Mouse (Mus musculus) CH12.LX (cell line): ENCODE results near the gene Slc22a7. TPM values are rescaled to one million over a fixed set of nuclear protein-coding genes. Genes with fewer than 3 reads are reported as not detected.

Experiments
- DNase-seq: peaks from one replicate; pipeline ENCODE4 v3.0.0-alpha.2; 2013; ENCODE audit errors: extremely low read depth
- H3K27ac ChIP-seq: 2 replicates; pipeline ENCODE4 v1.5.1; 2012; ENCODE audit warnings: low read depth, mild to moderate bottlenecking, control low read depth, moderate library complexity; ENCODE audit not compliant: insufficient read depth
- H3K27me3 ChIP-seq: replicated peaks from 2 replicates; pipeline ENCODE3; 2012; ENCODE audit warnings: inconsistent platforms
- H3K36me3 ChIP-seq, 2 experiments: replicated peaks in 1 of 2; 2 replicates each; pipeline versions ENCODE3 to v1.6.1; 2012; ENCODE audit warnings: inconsistent platforms in 1 of 2, low read length in 1 of 2, mild to moderate bottlenecking in 1 of 2, mixed read lengths in 1 of 2, moderate library complexity in 1 of 2; ENCODE audit not compliant: control insufficient read depth in 1 of 2, insufficient read depth in 1 of 2
- H3K4me1 ChIP-seq, 2 experiments: 2 replicates each; pipeline ENCODE4 v1.6.1; 2012; ENCODE audit warnings: inconsistent platforms in 1 of 2, moderate library complexity in 1 of 2; ENCODE audit not compliant: insufficient read depth in 2 of 2, control insufficient read depth in 1 of 2
- H3K4me2 ChIP-seq: 2 replicates; pipeline ENCODE4 v1.6.1; 2012; ENCODE audit warnings: low read depth, mild to moderate bottlenecking, control low read depth; ENCODE audit not compliant: poor library complexity, insufficient read depth, severe bottlenecking
- H3K4me3 ChIP-seq, 3 experiments: fragments of 150-350 bp in 1 of 3; sonication (generic) in 1 of 3; replicated peaks in 1 of 3; 2 replicates each; pipeline versions ENCODE3 to v1.5.1; 2011 to 2012; ENCODE audit warnings: low read depth in 2 of 3, low read length in 2 of 3, mild to moderate bottlenecking in 2 of 3, moderate library complexity in 2 of 3, control low read depth in 1 of 3, improper control_type of control experiment in 1 of 3, inconsistent platforms in 1 of 3, mixed read lengths in 1 of 3; ENCODE audit not compliant: poor library complexity in 1 of 3
- H3K79me2 ChIP-seq: replicated peaks from 2 replicates; pipeline ENCODE4 v1.6.1; 2012; ENCODE audit warnings: mild to moderate bottlenecking, moderate library complexity; ENCODE audit not compliant: control insufficient read depth, poor library complexity, insufficient read depth, severe bottlenecking; ENCODE audit errors: extremely low read depth
- H3K9ac ChIP-seq: 2 replicates; pipeline ENCODE4 v1.6.1; 2012; ENCODE audit warnings: low read depth, mild to moderate bottlenecking, control low read depth, moderate library complexity; ENCODE audit not compliant: insufficient read depth
- H3K9me3 ChIP-seq: replicated peaks from 2 replicates; pipeline ENCODE3; 2012; ENCODE audit warnings: low read length, inconsistent platforms, mixed read lengths
- BHLHE40 ChIP-seq: IDR thresholded peaks from 2 replicates; pipeline ENCODE4 v1.6.1; 2011; ENCODE audit warnings: mild to moderate bottlenecking, low read depth, low read length, improper control_type of control experiment
- CHD1 ChIP-seq: IDR thresholded peaks from 2 replicates; pipeline ENCODE4 v1.6.1; 2012; ENCODE audit warnings: low read depth, low read length, improper control_type of control experiment, inconsistent platforms
- CTCF ChIP-seq, 2 experiments: IDR thresholded peaks in 1 of 2; conservative IDR thresholded peaks in 1 of 2; 2 replicates each; pipeline ENCODE4 v1.5.1; 2011 to 2012; ENCODE audit warnings: low read depth in 2 of 2, low read length in 2 of 2, improper control_type of control experiment in 1 of 2, inconsistent platforms in 1 of 2, mild to moderate bottlenecking in 1 of 2, moderate library complexity in 1 of 2
- E2F4 ChIP-seq: IDR thresholded peaks from 2 replicates; pipeline ENCODE4 v1.6.1; 2011; ENCODE audit warnings: low read depth, low read length, improper control_type of control experiment; ENCODE audit not compliant: insufficient replicate concordance
- EP300 ChIP-seq: IDR thresholded peaks from 2 replicates; pipeline ENCODE4 v1.6.1; 2011; ENCODE audit warnings: low read length, improper control_type of control experiment
- GABPA ChIP-seq: IDR thresholded peaks from 2 replicates; pipeline ENCODE4 v1.6.1; 2012; ENCODE audit warnings: low read depth, low read length, improper control_type of control experiment, inconsistent platforms; ENCODE audit not compliant: insufficient replicate concordance
- JUN ChIP-seq: IDR thresholded peaks from 2 replicates; pipeline ENCODE4 v1.6.1; 2011; ENCODE audit warnings: low read depth, mild to moderate bottlenecking, low read length, improper control_type of control experiment, moderate library complexity; ENCODE audit not compliant: insufficient read depth
- JUND ChIP-seq: conservative IDR thresholded peaks from 2 replicates; pipeline ENCODE4 v1.6.1; 2011; ENCODE audit warnings: low read depth, low read length, improper control_type of control experiment
- MAFK ChIP-seq: IDR thresholded peaks from 2 replicates; pipeline ENCODE4 v1.6.1; 2011; ENCODE audit warnings: low read length, improper control_type of control experiment; ENCODE audit not compliant: insufficient replicate concordance
- MAZ ChIP-seq: IDR thresholded peaks from 2 replicates; pipeline ENCODE4 v1.6.1; 2012; ENCODE audit warnings: low read depth, mild to moderate bottlenecking, inconsistent platforms, low read length, improper control_type of control experiment, moderate library complexity
- MYC ChIP-seq: IDR thresholded peaks from 2 replicates; pipeline ENCODE4 v1.6.1; 2011; ENCODE audit warnings: low read depth, mild to moderate bottlenecking, improper control_type of control experiment, low read length
- NELFE ChIP-seq: IDR thresholded peaks from 2 replicates; pipeline ENCODE4 v1.6.1; 2011; ENCODE audit warnings: low read depth, low read length, improper control_type of control experiment
- POLR2A ChIP-seq: IDR thresholded peaks from 2 replicates; pipeline ENCODE4 v1.6.1; 2011; ENCODE audit warnings: low read depth, mild to moderate bottlenecking, improper control_type of control experiment, low read length
- POLR2AphosphoS2 ChIP-seq: IDR thresholded peaks from 2 replicates; pipeline ENCODE4 v1.6.1; 2011; ENCODE audit warnings: low read depth, low read length, improper control_type of control experiment
- RCOR1 ChIP-seq: conservative IDR thresholded peaks from 2 replicates; pipeline ENCODE4 v1.6.1; 2012; ENCODE audit warnings: low read depth, mild to moderate bottlenecking, inconsistent platforms, low read length, improper control_type of control experiment
- SIN3A ChIP-seq: IDR thresholded peaks from 2 replicates; pipeline ENCODE4 v1.6.1; 2012; ENCODE audit warnings: low read length, improper control_type of control experiment, inconsistent platforms
- SMC3 ChIP-seq: IDR thresholded peaks from 2 replicates; pipeline ENCODE4 v1.6.1; 2011; ENCODE audit warnings: low read depth, low read length, improper control_type of control experiment
- TBP ChIP-seq: conservative IDR thresholded peaks from 2 replicates; pipeline ENCODE4 v1.6.1; 2011; ENCODE audit warnings: low read depth, low read length, improper control_type of control experiment
- TCF12 ChIP-seq: IDR thresholded peaks from 2 replicates; pipeline ENCODE4 v1.6.1; 2014; ENCODE audit warnings: low read depth, mild to moderate bottlenecking, inconsistent platforms, low read length, improper control_type of control experiment
- UBTF ChIP-seq: IDR thresholded peaks from 2 replicates; pipeline ENCODE4 v1.6.1; 2012; ENCODE audit warnings: low read depth, mild to moderate bottlenecking, inconsistent platforms, low read length, improper control_type of control experiment, moderate library complexity
- USF1 ChIP-seq: IDR thresholded peaks from 2 replicates; pipeline ENCODE4 v1.6.1; 2014; ENCODE audit warnings: low read depth, mild to moderate bottlenecking, inconsistent platforms, low read length, improper control_type of control experiment
- USF2 ChIP-seq: conservative IDR thresholded peaks from 2 replicates; pipeline ENCODE4 v1.6.1; 2011; ENCODE audit warnings: low read depth, low read length, improper control_type of control experiment
- ZC3H11A ChIP-seq: IDR thresholded peaks from 2 replicates; pipeline ENCODE4 v1.6.1; 2012; ENCODE audit warnings: low read depth, mild to moderate bottlenecking, inconsistent platforms, low read length, improper control_type of control experiment
- ZMIZ1 ChIP-seq: IDR thresholded peaks from 2 replicates; pipeline ENCODE4 v1.6.1; 2012; ENCODE audit warnings: low read depth, mild to moderate bottlenecking, inconsistent platforms, low read length, improper control_type of control experiment
- dilution Hi-C: fragments of 300-500 bp; cut with MboI; formaldehyde crosslinking; loops from 2 replicates; pipeline ENCODE4 v1.14.3; 2020; ENCODE audit warnings: low sequenced_read_pairs; ENCODE audit not compliant: extremely low pct_unique_long_range_greater_than_20kb, extremely low pct_ligation_motif_present
- in situ Hi-C: fragments of 300-500 bp; cut with MboI; formaldehyde crosslinking; loops from 3 replicates; pipeline ENCODE4 v1.14.3; 2019; ENCODE audit warnings: low sequenced_read_pairs, low pct_ligation_motif_present, low pct_unique_long_range_greater_than_20kb, mixed read lengths
- polyA plus RNA-seq: library from polyadenylated mRNA; unstranded; fragments of >175 nt; gene quantifications from 2 replicates; pipeline ENCODE4 v1.2.1, GENCODE M21; 2012; ENCODE audit warnings: low read depth; ENCODE audit not compliant: insufficient read length
- total RNA-seq, 2 experiments: library from RNA; depleted of rRNA; stranded (reverse); fragments of 300-350 nt in 1 of 2; fragments of >200 nt in 1 of 2; gene quantifications; 2 replicates each; pipeline ENCODE4 v1.2.3; 2012 to 2014

Slc22a7 gene
- total and polyA plus RNA-seq, 3 experiments: not detected

DNA sequence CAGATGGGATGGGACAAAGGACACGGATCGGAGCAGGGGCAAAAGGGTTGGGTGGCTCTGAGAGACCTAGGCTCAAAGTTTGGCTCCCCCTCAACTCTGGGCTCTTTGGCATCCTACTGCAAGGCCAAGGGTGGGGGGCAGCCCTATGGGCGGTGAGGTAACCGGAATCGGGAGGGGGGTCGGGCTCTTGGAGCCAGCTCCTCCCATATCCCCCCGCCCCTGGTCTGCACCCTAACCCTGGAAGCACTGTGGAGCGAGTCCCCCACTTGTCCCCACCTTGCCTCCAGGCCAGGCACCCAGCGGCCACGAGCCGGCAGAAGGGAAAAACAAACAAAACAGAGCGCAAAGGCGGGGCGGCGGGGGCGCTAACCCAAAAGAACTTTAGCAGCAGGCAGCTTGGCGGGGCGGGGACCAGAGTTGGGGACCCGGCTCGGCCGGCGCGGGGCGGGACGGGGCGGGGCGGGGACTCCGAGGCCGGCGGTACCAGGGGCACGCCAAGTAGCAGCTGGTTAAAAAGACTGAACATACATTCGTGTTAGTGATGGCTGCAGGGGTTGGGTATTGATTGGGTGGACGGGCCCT is 16.9 kb upstream of the Slc22a7 start:
- no peak overlapping the region for H3K4me2 ChIP-seq
- H3K4me3 ChIP-seq: no peak overlapping the region
- no peak for DNase-seq
- no peaks in the 10 kb centered on the region for H3K36me3 ChIP-seq
- no peaks in the 10 kb centered on the region for H3K79me2 ChIP-seq
- peaks cover 12 to 13% of the 10 kb centered on the region in 2 experiments; a peak in 3 of 4 replicates for H3K4me1 ChIP-seq
- no peak for TF ChIP-seq GABPA
- no peak for TF ChIP-seq POLR2A
- TF ChIP-seq ZMIZ1: no peak
- no peak for TF ChIP-seq SMC3
- TF ChIP-seq JUN: no peak
- TF ChIP-seq CHD1: no peak
- TF ChIP-seq TBP: no peak
- TF ChIP-seq POLR2AphosphoS2: no peak
- no peak for TF ChIP-seq SIN3A
- no peak for TF ChIP-seq MAZ
- no peak for TF ChIP-seq E2F4
- no peak overlapping the region for H3K9ac ChIP-seq
- dilution Hi-C loops: no loop called here
- no peak overlapping the region for H3K27ac ChIP-seq
- H3K9me3 ChIP-seq: peaks cover 3% of the 10 kb centered on the region
- H3K27me3 ChIP-seq: peaks cover 91% of the 10 kb centered on the region
- in situ Hi-C loops: no loop called here

DNA sequence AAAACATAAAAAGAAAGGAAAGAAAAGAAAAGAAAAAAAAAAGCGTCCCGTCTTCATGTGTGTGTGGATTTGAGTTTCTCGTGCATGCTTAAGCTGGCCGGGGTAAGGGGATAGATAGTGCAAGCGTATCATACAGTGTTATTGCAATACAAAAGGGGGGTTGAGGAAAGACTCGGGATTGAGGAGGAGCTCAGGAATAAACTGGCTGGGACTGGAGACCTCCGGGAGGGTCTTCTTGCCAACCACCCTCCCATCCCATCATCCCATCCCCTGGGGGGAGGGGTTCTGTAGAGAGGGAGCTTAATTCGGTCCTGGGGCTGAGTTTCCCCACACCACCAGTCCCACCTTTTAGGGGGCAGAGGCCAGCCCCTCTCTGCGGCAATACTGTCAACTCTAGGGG is 16.3 kb upstream of the Slc22a7 start:
- H3K4me3 ChIP-seq: no peak overlapping the region
- in situ Hi-C loops: no loop called here
- no peak for DNase-seq
- peaks cover 12 to 13% of the 10 kb centered on the region in 2 experiments; a peak in 3 of 4 replicates for H3K4me1 ChIP-seq
- H3K36me3 ChIP-seq: no peaks in the 10 kb centered on the region
- H3K27me3 ChIP-seq: peaks cover 91% of the 10 kb centered on the region
- no peak overlapping the region for H3K9ac ChIP-seq
- TF ChIP-seq ZC3H11A (no peak), MAFK (no peak), TCF12 (no peak), USF1 (no peak), SMC3 (no peak), UBTF (no peak), CTCF (conservative IDR thresholded peaks at IDR 0.05 in 1 of 2, IDR thresholded peaks at IDR 0.05 in 1 of 2; ENCODE audit: low read depth in 2 of 2, low read length in 2 of 2) (no peak), RCOR1 (no peak), USF2 (no peak), EP300 (no peak), JUND (no peak), BHLHE40 (no peak), POLR2A (no peak), NELFE (no peak), MYC (no peak)
- dilution Hi-C loops: no loop called here
- H3K4me2 ChIP-seq: no peak overlapping the region
- no peaks in the 10 kb centered on the region for H3K79me2 ChIP-seq
- H3K27ac ChIP-seq: no peak overlapping the region
- peaks cover 3% of the 10 kb centered on the region for H3K9me3 ChIP-seq
